Mouse (Mus musculus): Measurements from ENCODE around the gene Dctn2. TPM values are rescaled to one million over a fixed set of nuclear protein-coding genes. Genes with fewer than 3 reads are reported as not detected.

The Dctn2 gene
- polyA plus RNA-seq, 1 experiment from 2014 or later = 286 TPM

- WGBS = 86% methylated on average over 12 of the region's 12 CpGs
- Histone ChIP-seq H3K4me1 (ENCODE audit: control insufficient read depth, insufficient read depth, low read length) (peaks cover 7% of the 10 kb centered on the region; the same call in 1 of the 2 replicates), H3K36me3 (ENCODE audit: control insufficient read depth, insufficient read depth, low read length) (peaks cover 54% of the 10 kb centered on the region), H3K27ac (ENCODE audit: low read depth, low read length) (no peak overlapping the region), H3K27me3 (replicated peaks; ENCODE audit: control insufficient read depth, insufficient read depth, low read length) (no peaks in the 10 kb centered on the region), H3K9ac (ENCODE audit: low read length) (peak overlapping the region; percentile 8; the same call in 1 of the 2 replicates), H3K4me2 (ENCODE audit: low read length) (no peak overlapping the region), H3K4me3 (ENCODE audit: low read depth, low read length) (no peak overlapping the region), H3K9me3 (replicated peaks; ENCODE audit: control insufficient read depth, low read length) (no peaks in the 10 kb centered on the region)
- ATAC-seq (no peak), DNase-seq (ENCODE audit: low spot score) (no peak)
Measured at GRCm38 (mm10) chr10:127269036-127269435, 2.9 kb downstream of the Dctn2 start.

- no peak for ATAC-seq
- WGBS = 78% methylated on average over 4 of the region's 4 CpGs
- H3K4me2 ChIP-seq (ENCODE audit: low read length) = no peak overlapping the region
- H3K4me1 ChIP-seq (ENCODE audit: control insufficient read depth, insufficient read depth, low read length) = peaks cover 7% of the 10 kb centered on the region; the same call in 1 of the 2 replicates
- no peaks in the 10 kb centered on the region for H3K27me3 ChIP-seq (replicated peaks; ENCODE audit: control insufficient read depth, insufficient read depth, low read length)
- peaks cover 61% of the 10 kb centered on the region for H3K36me3 ChIP-seq (ENCODE audit: control insufficient read depth, insufficient read depth, low read length)
- no peaks in the 10 kb centered on the region for H3K9me3 ChIP-seq (replicated peaks; ENCODE audit: control insufficient read depth, low read length)
- no peak overlapping the region for H3K4me3 ChIP-seq (ENCODE audit: low read depth, low read length)
- H3K9ac ChIP-seq (ENCODE audit: low read length) = no peak overlapping the region
- H3K27ac ChIP-seq (ENCODE audit: low read depth, low read length) = no peak overlapping the region
- DNase-seq (ENCODE audit: low spot score) = no peak
Measured at GRCm38 (mm10) chr10:127269884-127270283, 3.7 kb downstream of the Dctn2 start.

- no peak overlapping the region for H3K4me3 ChIP-seq (ENCODE audit: low read depth, low read length)
- no peak overlapping the region for H3K9ac ChIP-seq (ENCODE audit: low read length)
- no peak overlapping the region for H3K27ac ChIP-seq (ENCODE audit: low read depth, low read length)
- no peak for ATAC-seq
- no peaks in the 10 kb centered on the region for H3K9me3 ChIP-seq (replicated peaks; ENCODE audit: control insufficient read depth, low read length)
- no peak overlapping the region for H3K4me2 ChIP-seq (ENCODE audit: low read length)
- peaks cover 2% of the 10 kb centered on the region; the same call in 1 of the 2 replicates for H3K4me1 ChIP-seq (ENCODE audit: control insufficient read depth, insufficient read depth, low read length)
- no peaks in the 10 kb centered on the region for H3K27me3 ChIP-seq (replicated peaks; ENCODE audit: control insufficient read depth, insufficient read depth, low read length)
- H3K36me3 ChIP-seq (ENCODE audit: control insufficient read depth, insufficient read depth, low read length) = peaks cover 85% of the 10 kb centered on the region
- WGBS = 91% methylated on average over 5 of the region's 5 CpGs
- no peak for DNase-seq (ENCODE audit: low spot score)
Measured at GRCm38 (mm10) chr10:127272371-127272770, 6.2 kb downstream of the Dctn2 start.

GRCm38 (mm10) chr10:127274261-127275022 is 8.3 kb downstream of the Dctn2 start:
- Histone ChIP-seq H3K27ac (ENCODE audit: low read depth, low read length) (no peak overlapping the region), H3K9me3 (replicated peaks; ENCODE audit: control insufficient read depth, low read length) (no peaks in the 10 kb centered on the region), H3K36me3 (ENCODE audit: control insufficient read depth, insufficient read depth, low read length) (peaks cover 92% of the 10 kb centered on the region), H3K4me3 (ENCODE audit: low read depth, low read length) (no peak overlapping the region), H3K4me1 (ENCODE audit: control insufficient read depth, insufficient read depth, low read length) (no peaks in the 10 kb centered on the region), H3K27me3 (replicated peaks; ENCODE audit: control insufficient read depth, insufficient read depth, low read length) (no peaks in the 10 kb centered on the region), H3K9ac (ENCODE audit: low read length) (no peak overlapping the region), H3K4me2 (ENCODE audit: low read length) (no peak overlapping the region)
- DNase-seq (ENCODE audit: low spot score) (no peak), ATAC-seq (no peak)
- WGBS = 90% methylated on average over 11 of the region's 11 CpGs

- peaks cover 98% of the 10 kb centered on the region for H3K36me3 ChIP-seq (ENCODE audit: control insufficient read depth, insufficient read depth, low read length)
Measured at GRCm38 (mm10) chr10:127279730-127280129, 13.6 kb downstream of the Dctn2 start.

GRCm38 (mm10) chr10:127281316-127281715 is 15.1 kb downstream of the Dctn2 start:
- ATAC-seq (no peak), DNase-seq (ENCODE audit: low spot score) (no peak)
- Histone ChIP-seq H3K36me3 (ENCODE audit: control insufficient read depth, insufficient read depth, low read length) (peaks cover 98% of the 10 kb centered on the region), H3K9me3 (replicated peaks; ENCODE audit: control insufficient read depth, low read length) (no peaks in the 10 kb centered on the region), H3K27me3 (replicated peaks; ENCODE audit: control insufficient read depth, insufficient read depth, low read length) (no peaks in the 10 kb centered on the region), H3K4me3 (ENCODE audit: low read depth, low read length) (no peak overlapping the region), H3K27ac (ENCODE audit: low read depth, low read length) (no peak overlapping the region), H3K4me1 (ENCODE audit: control insufficient read depth, insufficient read depth, low read length) (no peaks in the 10 kb centered on the region), H3K9ac (ENCODE audit: low read length) (no peak overlapping the region), H3K4me2 (ENCODE audit: low read length) (no peak overlapping the region)
- 85% methylated on average over 8 of the region's 8 CpGs for WGBS

More at GRCm38 (mm10) chr10:127279730-127280129, 13.6 kb downstream of the Dctn2 start:
- Histone ChIP-seq H3K9ac (ENCODE audit: low read length) (no peak overlapping the region), H3K27ac (ENCODE audit: low read depth, low read length) (no peak overlapping the region), H3K4me1 (ENCODE audit: control insufficient read depth, insufficient read depth, low read length) (no peaks in the 10 kb centered on the region), H3K4me2 (ENCODE audit: low read length) (no peak overlapping the region), H3K9me3 (replicated peaks; ENCODE audit: control insufficient read depth, low read length) (no peaks in the 10 kb centered on the region), H3K4me3 (ENCODE audit: low read depth, low read length) (no peak overlapping the region), H3K27me3 (replicated peaks; ENCODE audit: control insufficient read depth, insufficient read depth, low read length) (no peaks in the 10 kb centered on the region)
- DNase-seq (ENCODE audit: low spot score) (no peak), ATAC-seq (no peak)
- 90% methylated on average over 2 of the region's 2 CpGs for WGBS

GRCm38 (mm10) chr10:127282620-127283215 is 16.6 kb downstream of the Dctn2 start:
- Histone ChIP-seq H3K9ac (ENCODE audit: low read length) (no peak overlapping the region), H3K4me2 (ENCODE audit: low read length) (no peak overlapping the region), H3K27me3 (replicated peaks; ENCODE audit: control insufficient read depth, insufficient read depth, low read length) (no peaks in the 10 kb centered on the region), H3K36me3 (ENCODE audit: control insufficient read depth, insufficient read depth, low read length) (peaks cover 96% of the 10 kb centered on the region), H3K4me1 (ENCODE audit: control insufficient read depth, insufficient read depth, low read length) (peaks cover 13% of the 10 kb centered on the region), H3K9me3 (replicated peaks; ENCODE audit: control insufficient read depth, low read length) (no peaks in the 10 kb centered on the region), H3K27ac (ENCODE audit: low read depth, low read length) (no peak overlapping the region), H3K4me3 (ENCODE audit: low read depth, low read length) (no peak overlapping the region)
- ATAC-seq = no peak
- 88% methylated on average over 13 of the region's 13 CpGs for WGBS
- no peak for DNase-seq (ENCODE audit: low spot score)

GRCm38 (mm10) chr10:127284105-127284622 is 18.0 kb downstream of the Dctn2 start:
- peaks cover 82% of the 10 kb centered on the region for H3K36me3 ChIP-seq (ENCODE audit: control insufficient read depth, insufficient read depth, low read length)
- H3K4me1 ChIP-seq (ENCODE audit: control insufficient read depth, insufficient read depth, low read length) = peaks cover 17% of the 10 kb centered on the region
- no peak overlapping the region for H3K27ac ChIP-seq (ENCODE audit: low read depth, low read length)
- no peak overlapping the region for H3K4me2 ChIP-seq (ENCODE audit: low read length)
- H3K9me3 ChIP-seq (replicated peaks; ENCODE audit: control insufficient read depth, low read length) = no peaks in the 10 kb centered on the region
- no peak overlapping the region for H3K4me3 ChIP-seq (ENCODE audit: low read depth, low read length)
- ATAC-seq (no peak), DNase-seq (ENCODE audit: low spot score) (no peak)
- no peaks in the 10 kb centered on the region for H3K27me3 ChIP-seq (replicated peaks; ENCODE audit: control insufficient read depth, insufficient read depth, low read length)
- H3K9ac ChIP-seq (ENCODE audit: low read length) = no peak overlapping the region
- 90% methylated on average over 7 of the region's 7 CpGs for WGBS
